8 mouse cellular contexts compared by ENCODE assay signal in genomic region chr4:154207261-154207660, GRCm38 (mm10). TPM values are rescaled to one million over a fixed set of nuclear protein-coding genes. Genes with fewer than 3 reads are reported as not detected.
A peak's percentile ranks its signal among the peaks of the same experiment; 100 is the strongest.
DNase-seq lines count a peak whose midpoint lies in the region; ATAC-seq and TF ChIP-seq lines count a peak whose summit lies in the region.

No protein-coding gene starts in this region.

- H3K36me3 ChIP-seq in MEL (ENCODE audit: control insufficient read depth in 1 of 2, insufficient read depth in 2 of 2, low read length in 2 of 2) = no peaks in the 10 kb centered on the region
- no peaks in the 10 kb centered on the region for H3K36me3 ChIP-seq in forebrain, postnatal 0 days (ENCODE audit: insufficient read depth)
- H3K36me3 ChIP-seq in kidney, adult 2 months (ENCODE audit: control insufficient read depth, insufficient read depth, low read length) = no peaks in the 10 kb centered on the region
- peaks cover 9% of the 10 kb centered on the region; the same call in 1 of the 2 replicates for H3K36me3 ChIP-seq in limb, embryonic 10.5 days
- H3K36me3 ChIP-seq in midbrain, postnatal 0 days (ENCODE audit: insufficient read depth, low read length) = no peaks in the 10 kb centered on the region

- H3K4me2 ChIP-seq in forebrain, postnatal 0 days (ENCODE audit: low read depth) = no peak overlapping the region
- H3K4me2 ChIP-seq in midbrain, postnatal 0 days (ENCODE audit: low read depth, low read length, poor library complexity, severe bottlenecking) = no peak overlapping the region

- no peak for TF ChIP-seq POLR2A in MEL (IDR thresholded peaks at IDR 0.05; ENCODE audit: control insufficient read depth in 1 of 2, insufficient read depth in 1 of 2, low read depth in 1 of 2, low read length in 2 of 2, poor library complexity in 1 of 2)
- no peak for TF ChIP-seq POLR2A in kidney, adult 2 months (IDR thresholded peaks at IDR 0.05; ENCODE audit: low read depth, low read length)

- TF ChIP-seq RAD21 in MEL (IDR thresholded peaks at IDR 0.05; ENCODE audit: low read depth, low read length) = peak; percentile 33

- no peak overlapping the region for H3K4me3 ChIP-seq in MEL (ENCODE audit: control insufficient read depth in 1 of 2, insufficient read depth in 1 of 2, low read depth in 2 of 2, low read length in 2 of 2)
- no peak overlapping the region for H3K4me3 ChIP-seq in forebrain, postnatal 0 days (ENCODE audit: low read depth, low read length)
- H3K4me3 ChIP-seq in kidney, adult 2 months (ENCODE audit: insufficient read depth, low read depth, low read length) = no peak overlapping the region
- no peak overlapping the region for H3K4me3 ChIP-seq in limb, embryonic 10.5 days
- no peak overlapping the region for H3K4me3 ChIP-seq in midbrain, postnatal 0 days (ENCODE audit: low read depth, low read length)

- H3K79me2 ChIP-seq in MEL (ENCODE audit: control insufficient read depth, insufficient read depth, low read length, poor library complexity) = no peaks in the 10 kb centered on the region

- H3K27me3 ChIP-seq in MEL (ENCODE audit: control insufficient read depth in 1 of 2, insufficient read depth in 2 of 2, low read length in 2 of 2) = no peaks in the 10 kb centered on the region
- no peaks in the 10 kb centered on the region for H3K27me3 ChIP-seq in forebrain, postnatal 0 days (ENCODE audit: insufficient read depth, low read length)
- H3K27me3 ChIP-seq in kidney, adult 2 months (replicated peaks; ENCODE audit: control insufficient read depth, insufficient read depth, low read length) = no peaks in the 10 kb centered on the region
- no peaks in the 10 kb centered on the region for H3K27me3 ChIP-seq in limb, embryonic 10.5 days (ENCODE audit: low read depth, poor library complexity, severe bottlenecking)
- H3K27me3 ChIP-seq in midbrain, postnatal 0 days (ENCODE audit: insufficient read depth, low read length) = no peaks in the 10 kb centered on the region

- no peak overlapping the region for H3K9ac ChIP-seq in MEL (ENCODE audit: control insufficient read depth, low read depth, low read length, poor library complexity, severe bottlenecking)
- H3K9ac ChIP-seq in forebrain, postnatal 0 days = no peak overlapping the region
- no peak overlapping the region for H3K9ac ChIP-seq in midbrain, postnatal 0 days (replicated peaks; ENCODE audit: low read length, poor library complexity, severe bottlenecking)

- no peaks in the 10 kb centered on the region for H3K9me3 ChIP-seq in MEL (replicated peaks; ENCODE audit: insufficient read depth, low read length)
- H3K9me3 ChIP-seq in forebrain, postnatal 0 days (ENCODE audit: low read length) = no peaks in the 10 kb centered on the region
- H3K9me3 ChIP-seq in limb, embryonic 10.5 days (replicated peaks) = no peaks in the 10 kb centered on the region
- H3K9me3 ChIP-seq in midbrain, postnatal 0 days (ENCODE audit: low read length) = no peaks in the 10 kb centered on the region

- H3K27ac ChIP-seq in MEL (ENCODE audit: control insufficient read depth, low read depth, low read length) = no peak overlapping the region
- no peak overlapping the region for H3K27ac ChIP-seq in forebrain, postnatal 0 days (ENCODE audit: low read depth, low read length)
- no peak overlapping the region for H3K27ac ChIP-seq in kidney, adult 2 months (ENCODE audit: insufficient read depth, low read depth, low read length)
- no peak overlapping the region for H3K27ac ChIP-seq in limb, embryonic 10.5 days
- no peak overlapping the region for H3K27ac ChIP-seq in midbrain, postnatal 0 days (ENCODE audit: low read depth, low read length)

- peak; percentile 81 for ATAC-seq in forebrain, postnatal 0 days
- peak; percentile 78 for ATAC-seq in midbrain, postnatal 0 days (ENCODE audit: low FRiP score)

- peak in 2 of 3 experiments; percentile 39 to 53; a peak in 4 of 6 replicates for TF ChIP-seq CTCF in MEL (IDR thresholded peaks at IDR 0.05 in 2 of 3, conservative IDR thresholded peaks at IDR 0.05 in 1 of 3; ENCODE audit: control insufficient read depth in 1 of 3, insufficient read depth in 1 of 3, low read depth in 2 of 3, low read length in 3 of 3, poor library complexity in 1 of 3, severe bottlenecking in 1 of 3)
- TF ChIP-seq CTCF in forebrain, postnatal 0 days (IDR thresholded peaks at IDR 0.05; ENCODE audit: low read depth) = peak; percentile 97
- peak; percentile 98 for TF ChIP-seq CTCF in kidney, adult 2 months (conservative IDR thresholded peaks at IDR 0.05; ENCODE audit: insufficient read depth, insufficient read length, low read depth, low read length)
- TF ChIP-seq CTCF in midbrain, postnatal 0 days (IDR thresholded peaks at IDR 0.05) = peak; percentile 99

- H3K4me1 ChIP-seq in MEL (ENCODE audit: control insufficient read depth in 1 of 2, insufficient read depth in 2 of 2, low read length in 2 of 2) = no peaks in the 10 kb centered on the region
- H3K4me1 ChIP-seq in forebrain, postnatal 0 days (ENCODE audit: insufficient read depth) = no peaks in the 10 kb centered on the region
- no peaks in the 10 kb centered on the region for H3K4me1 ChIP-seq in kidney, adult 2 months (ENCODE audit: control insufficient read depth, insufficient read depth, low read length)
- H3K4me1 ChIP-seq in limb, embryonic 10.5 days = peaks cover 25% of the 10 kb centered on the region
- no peaks in the 10 kb centered on the region for H3K4me1 ChIP-seq in midbrain, postnatal 0 days (ENCODE audit: insufficient read depth, low read length)

- DNase-seq in 416B (ENCODE audit: low read depth) (peak; percentile 51), MEL (ENCODE audit: low read depth, low spot score) (peak; percentile 9)
- peak; percentile 68 for DNase-seq in cerebellum, adult 9-10 months
- DNase-seq in forebrain, postnatal 0 days = peak; percentile 84
- DNase-seq in kidney, adult 2 months = peak; percentile 61
- DNase-seq in limb, embryonic 10.5 days (ENCODE audit: low spot score) = peak; percentile 74
- peak; percentile 87 for DNase-seq in midbrain, postnatal 0 days (ENCODE audit: low spot score)
- peak; percentile 76 for DNase-seq in testis, postnatal 10 days (ENCODE audit: low spot score)

- WGBS in forebrain, postnatal 0 days = 18% methylated on average over 5 of the region's 5 CpGs
- WGBS in kidney, adult 2 months = 14% methylated on average over 5 of the region's 5 CpGs
- 24% methylated on average over 5 of the region's 5 CpGs for WGBS in limb, embryonic 10.5 days
- WGBS in midbrain, postnatal 0 days = 14% methylated on average over 5 of the region's 5 CpGs

- no peak for TF ChIP-seq EP300 in MEL (IDR thresholded peaks at IDR 0.05; ENCODE audit: low read depth in 1 of 2, low read length in 2 of 2)

TF ChIP-seq in MEL, 35 proteins besides CTCF, POLR2A, EP300 and RAD21:
- peak; percentile 28 for TF ChIP-seq SMC3 (IDR thresholded peaks at IDR 0.05; ENCODE audit: low read depth, low read length)
- no peak for TF ChIP-seq CHD2 (IDR thresholded peaks at IDR 0.05; ENCODE audit: low read length)

RNA-seq across cellular contexts. Expression of gene Megf6, which starts 36.7 kb away (rescaled TPM):
- total RNA-seq in MEL (2012; rRNA removed) = 0.12 TPM in 1 of 2 replicates, not detected in the other
- under 1 TPM in 1 of 2 experiments, not detected in 1; 0.07 TPM for polyA plus RNA-seq in MEL (2012; ENCODE audit: insufficient read depth in 1 of 2, insufficient read length in 2 of 2, low read depth in 1 of 2, low replicate concordance in 2 of 2, missing spikeins in 1 of 2)
- total RNA-seq in forebrain, postnatal 0 days (2014; rRNA removed) = 22.2 and 36.5 TPM in 2 replicates
- 5.6 and 7.7 TPM in 2 replicates for polyA plus RNA-seq in forebrain, postnatal 0 days (2015; fragmentation: Nextera tagmentation; extraction: Ambion mirVana)
- 0.55 and 1.2 TPM in 2 replicates for polyA plus RNA-seq in kidney, adult 2 months (2012; rRNA removed)
- 33.6 and 43.5 TPM in 2 replicates for polyA plus RNA-seq in limb, embryonic 10.5 days (2016; fragmentation: Nextera tagmentation; extraction: Ambion mirVana)
- total RNA-seq in midbrain, postnatal 0 days (2014; rRNA removed) = 39.4 and 68.0 TPM in 2 replicates
- 12.1 and 15.4 TPM in 2 replicates for polyA plus RNA-seq in midbrain, postnatal 0 days (2015; fragmentation: Nextera tagmentation; extraction: Ambion mirVana)

RNA-seq across cellular contexts. Expression of gene Tprgl, which starts 46.8 kb away (rescaled TPM):
- total RNA-seq in MEL (2012; rRNA removed) = 43.5 and 49.3 TPM in 2 replicates
- 100 to 1,000 TPM in 1 of 2 experiments, 10 to 100 TPM in 1; 67.4 to 163 TPM for polyA plus RNA-seq in MEL (2012; ENCODE audit: insufficient read depth in 1 of 2, insufficient read length in 2 of 2, low read depth in 1 of 2, low replicate concordance in 2 of 2, missing spikeins in 1 of 2)
- 185 and 202 TPM in 2 replicates for total RNA-seq in forebrain, postnatal 0 days (2014; rRNA removed)
- polyA plus RNA-seq in forebrain, postnatal 0 days (2015; fragmentation: Nextera tagmentation; extraction: Ambion mirVana) = 223 and 224 TPM in 2 replicates
- 173 and 177 TPM in 2 replicates for polyA plus RNA-seq in kidney, adult 2 months (2012; rRNA removed)
- polyA plus RNA-seq in limb, embryonic 10.5 days (2016; fragmentation: Nextera tagmentation; extraction: Ambion mirVana) = 100 and 102 TPM in 2 replicates
- 210 and 241 TPM in 2 replicates for total RNA-seq in midbrain, postnatal 0 days (2014; rRNA removed)
- 227 and 250 TPM in 2 replicates for polyA plus RNA-seq in midbrain, postnatal 0 days (2015; fragmentation: Nextera tagmentation; extraction: Ambion mirVana)

Comparison
In these comparisons a context has a peak if more than half of its experiments do, and no peak if none do; other contexts are left out.
1. DNase-seq: peak in every context shown above with its lines; median percentile 87 in midbrain, postnatal 0 days; 84 in forebrain, postnatal 0 days; 76 in testis, postnatal 10 days; 74 in limb, embryonic 10.5 days; 68 in cerebellum, adult 9-10 months; 61 in kidney, adult 2 months; 51 in 416B; 9 in MEL.
2. CTCF ChIP-seq: peak in every context shown above with its lines; median percentile 99 in midbrain, postnatal 0 days; 98 in kidney, adult 2 months; 97 in forebrain, postnatal 0 days; 46 in MEL.